Mouse (Mus musculus) liver, adult (tissue): Measurements from ENCODE around the gene Ltb.
A peak's percentile ranks its signal among the peaks of the same experiment; 100 is the strongest.

Experiments
- GATA4 ChIP-seq: IDR thresholded peaks from 2 replicates; pipeline ENCODE4 v1.6.1; 2014; ENCODE audit warnings: mild to moderate bottlenecking, low read length; ENCODE audit not compliant: insufficient replicate concordance

Gene Ltb

DNA sequence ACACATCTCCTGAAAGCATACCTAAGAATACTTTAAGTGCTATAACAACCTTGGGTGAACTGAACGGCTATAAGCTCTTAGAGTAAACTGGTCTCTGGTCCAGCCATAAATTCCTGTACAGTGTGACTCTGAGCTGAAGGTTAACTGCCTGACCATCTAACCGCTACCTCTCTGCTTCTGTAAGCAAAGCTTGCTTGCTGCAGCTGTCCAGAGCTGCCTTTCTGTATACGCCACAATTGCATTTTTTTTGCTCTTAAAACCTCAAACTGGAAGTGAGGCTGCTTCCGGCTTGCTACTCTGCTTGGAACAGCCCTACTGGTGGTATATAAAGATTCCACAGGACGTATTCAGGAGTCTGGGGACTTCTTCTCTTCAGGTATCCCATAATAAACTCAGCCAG is 38.4 kb downstream of the Ltb start:
- TF ChIP-seq GATA4: no peak

DNA sequence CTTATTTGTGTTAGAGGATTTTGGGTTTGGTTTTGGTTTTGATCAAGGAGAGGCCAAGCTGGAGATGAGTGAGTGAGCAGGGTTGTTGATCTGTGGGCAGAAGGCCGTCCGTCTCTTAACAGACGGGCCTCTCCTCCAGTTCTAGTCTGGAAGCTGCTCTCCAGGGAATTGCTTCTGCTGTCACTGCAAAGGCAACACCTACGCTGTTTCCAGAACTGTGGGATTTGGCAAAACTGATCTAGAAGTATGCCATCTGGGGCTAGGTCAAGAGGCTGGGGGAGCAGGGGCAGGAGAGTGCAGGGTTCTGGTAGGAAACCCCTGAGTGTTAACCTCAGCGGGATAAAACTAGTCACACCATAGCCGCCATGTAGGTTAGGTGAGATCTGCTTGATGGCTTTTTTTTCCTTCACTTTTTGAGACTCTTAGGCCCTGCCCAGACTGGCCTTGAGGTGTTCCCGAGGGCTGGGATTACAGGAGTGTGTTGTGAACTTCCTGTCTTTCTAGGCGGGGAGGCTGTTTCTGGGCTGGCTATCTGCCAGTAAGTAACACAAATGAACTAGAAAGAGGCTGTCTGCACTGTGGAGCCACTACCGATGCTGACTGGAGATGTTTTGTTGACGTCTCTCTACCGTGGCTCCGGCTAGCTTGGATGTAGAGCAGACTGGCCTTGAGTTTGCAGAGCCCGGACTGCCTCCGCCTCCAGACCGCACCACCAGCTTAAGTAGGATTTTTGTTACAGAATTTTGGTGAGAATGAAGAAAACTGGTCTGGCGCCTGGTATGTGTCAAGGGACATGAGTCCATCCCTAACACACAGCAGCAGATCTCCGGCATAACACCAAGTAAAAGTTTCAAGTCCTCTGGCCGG is 39.1 kb downstream of the Ltb start, which contains the start of gene Atp6v1g2:
Gene Atp6v1g2 (plus strand): TSS at position 547 of the 867 bp plus-strand sequence.
- TF ChIP-seq GATA4: no peak

DNA sequence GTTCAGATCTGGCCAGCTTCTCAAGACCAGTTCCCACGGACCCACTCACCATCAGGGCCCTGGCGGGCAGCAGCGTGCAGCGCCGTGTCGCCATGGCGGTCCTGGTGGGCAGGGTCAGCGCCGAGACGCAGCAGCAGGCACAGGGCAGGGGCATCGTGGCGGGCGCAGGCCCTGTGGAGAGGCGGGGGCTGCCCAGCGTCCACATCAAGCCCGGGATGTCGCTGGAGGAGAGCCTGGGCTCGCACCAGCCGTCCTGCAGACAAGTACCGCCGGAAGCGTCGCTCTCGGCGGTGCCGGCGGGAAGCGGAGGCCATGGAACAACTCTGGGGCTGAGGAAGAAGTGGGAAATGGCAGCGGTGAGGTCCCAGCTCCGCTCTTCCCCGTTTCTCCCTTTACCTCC is 40.7 kb downstream of the Ltb start:
- TF ChIP-seq GATA4: peak; percentile 13; the same call in 1 of the 2 replicates

DNA sequence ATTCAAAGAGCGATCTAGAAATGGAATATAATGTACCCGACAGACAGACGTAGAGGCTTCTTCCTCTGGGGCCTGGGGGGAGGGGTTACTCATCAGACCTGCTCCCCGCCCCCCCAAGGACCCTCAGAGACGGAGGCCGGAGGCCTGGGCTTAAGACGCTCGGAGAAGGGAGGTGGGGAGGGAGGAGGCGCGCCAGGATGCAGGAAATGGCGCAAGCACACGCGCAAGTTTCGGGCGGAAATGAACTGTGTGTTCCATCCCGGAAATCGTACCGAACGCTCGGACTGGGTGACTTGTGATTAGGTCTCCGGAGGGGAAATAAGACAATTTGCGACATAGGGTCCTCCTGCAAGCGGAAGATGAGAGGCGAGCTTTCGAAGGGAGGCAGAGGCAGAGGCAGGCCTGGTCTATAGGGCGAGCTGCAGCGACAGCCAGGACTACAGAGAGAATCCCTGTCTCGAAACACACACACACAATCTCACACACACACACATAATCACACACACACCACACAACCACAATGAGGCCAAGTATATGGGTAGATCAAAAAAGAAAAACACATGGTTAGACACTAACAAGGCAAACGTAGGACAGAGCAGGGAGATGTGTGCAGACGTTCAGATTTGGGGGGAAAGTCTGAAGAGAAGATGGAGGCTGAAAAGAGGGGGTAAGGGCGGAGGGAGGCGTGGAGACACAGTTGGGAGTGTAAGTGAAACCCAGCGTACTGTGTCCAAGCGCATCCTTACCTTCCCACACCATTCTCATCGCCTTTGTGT is 41.6 kb downstream of the Ltb start, which contains the start of gene Nfkbil1:
Gene Nfkbil1 (minus strand): TSS at position 179 of the 776 bp plus-strand sequence.
- TF ChIP-seq GATA4: peak; percentile 84; the same call in 1 of the 2 replicates

DNA sequence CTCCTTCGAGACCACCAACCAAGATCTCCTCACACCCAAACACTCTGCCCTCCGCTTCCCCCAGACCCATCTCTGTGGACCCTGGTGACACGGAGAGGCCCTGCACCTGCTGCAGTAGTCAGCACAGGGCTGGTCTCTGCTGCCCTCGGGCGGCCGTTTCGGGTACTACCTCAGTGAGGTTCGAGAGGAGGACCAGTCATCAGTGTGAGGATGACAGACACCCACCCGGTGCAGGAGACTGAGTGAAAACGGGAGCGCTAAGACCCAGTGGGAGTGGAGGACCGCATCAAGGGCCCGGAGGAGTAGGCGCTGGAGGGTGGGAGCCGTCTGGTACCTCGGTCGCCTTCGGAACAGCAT is 42.1 kb downstream of the Ltb start:
- no peak for TF ChIP-seq GATA4

DNA sequence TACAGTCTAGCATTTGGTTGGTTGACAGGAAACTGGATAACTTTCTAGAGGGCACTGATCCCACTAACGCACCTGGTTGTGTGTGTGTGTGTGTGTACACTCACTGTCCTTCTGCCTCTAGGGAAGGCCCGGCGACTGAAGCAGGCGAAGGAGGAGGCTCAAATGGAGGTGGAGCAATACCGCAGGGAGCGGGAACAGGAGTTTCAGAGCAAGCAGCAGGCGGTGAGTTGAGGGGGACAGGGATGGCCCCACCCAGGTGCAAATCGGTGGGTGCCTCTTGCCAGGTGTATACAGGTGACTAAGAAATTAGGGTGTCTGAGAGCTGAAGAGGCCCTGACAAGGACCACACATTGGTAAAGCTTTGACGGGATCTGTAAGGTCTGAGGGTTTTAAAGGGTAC is 42.8 kb downstream of the Ltb start:
- no peak for TF ChIP-seq GATA4

DNA sequence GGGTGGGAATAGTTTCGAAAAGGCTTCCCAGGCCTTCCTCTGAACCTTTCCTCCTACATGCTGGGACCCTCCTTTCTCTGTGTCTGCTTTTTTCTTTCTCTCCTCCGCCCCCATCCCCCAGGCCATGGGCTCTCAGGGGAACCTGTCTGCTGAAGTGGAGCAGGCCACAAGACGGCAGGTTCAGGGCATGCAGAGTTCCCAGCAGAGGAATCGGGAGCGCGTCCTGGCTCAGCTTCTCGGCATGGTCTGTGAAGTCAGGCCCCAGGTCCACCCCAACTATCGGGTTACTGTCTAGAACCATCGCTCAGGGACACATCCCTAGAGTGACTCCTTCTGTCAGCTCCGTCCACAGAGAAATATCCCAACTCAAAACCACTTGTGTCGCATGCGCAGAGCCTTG is 43.3 kb downstream of the Ltb start:
- TF ChIP-seq GATA4: no peak

DNA sequence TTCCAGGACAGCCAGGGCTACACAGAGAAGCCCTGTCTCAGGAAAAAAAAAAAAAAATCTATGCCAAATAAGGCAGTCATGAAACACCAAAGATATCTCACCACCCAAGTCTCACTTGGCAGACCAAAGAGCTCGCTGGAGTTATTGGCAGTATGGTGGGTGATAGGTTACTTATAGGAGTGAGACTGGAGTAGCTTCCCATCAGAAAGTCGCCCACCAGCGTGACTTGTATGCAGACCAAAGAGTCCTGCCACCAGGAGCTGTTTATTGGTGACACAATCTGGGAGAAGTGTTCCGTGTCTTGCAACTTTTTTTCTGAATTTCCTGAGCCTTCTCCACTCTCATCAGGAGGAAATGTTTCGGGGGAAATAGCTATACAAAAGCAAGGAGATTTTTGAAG is 45.5 kb downstream of the Ltb start:
- no peak for TF ChIP-seq GATA4

DNA sequence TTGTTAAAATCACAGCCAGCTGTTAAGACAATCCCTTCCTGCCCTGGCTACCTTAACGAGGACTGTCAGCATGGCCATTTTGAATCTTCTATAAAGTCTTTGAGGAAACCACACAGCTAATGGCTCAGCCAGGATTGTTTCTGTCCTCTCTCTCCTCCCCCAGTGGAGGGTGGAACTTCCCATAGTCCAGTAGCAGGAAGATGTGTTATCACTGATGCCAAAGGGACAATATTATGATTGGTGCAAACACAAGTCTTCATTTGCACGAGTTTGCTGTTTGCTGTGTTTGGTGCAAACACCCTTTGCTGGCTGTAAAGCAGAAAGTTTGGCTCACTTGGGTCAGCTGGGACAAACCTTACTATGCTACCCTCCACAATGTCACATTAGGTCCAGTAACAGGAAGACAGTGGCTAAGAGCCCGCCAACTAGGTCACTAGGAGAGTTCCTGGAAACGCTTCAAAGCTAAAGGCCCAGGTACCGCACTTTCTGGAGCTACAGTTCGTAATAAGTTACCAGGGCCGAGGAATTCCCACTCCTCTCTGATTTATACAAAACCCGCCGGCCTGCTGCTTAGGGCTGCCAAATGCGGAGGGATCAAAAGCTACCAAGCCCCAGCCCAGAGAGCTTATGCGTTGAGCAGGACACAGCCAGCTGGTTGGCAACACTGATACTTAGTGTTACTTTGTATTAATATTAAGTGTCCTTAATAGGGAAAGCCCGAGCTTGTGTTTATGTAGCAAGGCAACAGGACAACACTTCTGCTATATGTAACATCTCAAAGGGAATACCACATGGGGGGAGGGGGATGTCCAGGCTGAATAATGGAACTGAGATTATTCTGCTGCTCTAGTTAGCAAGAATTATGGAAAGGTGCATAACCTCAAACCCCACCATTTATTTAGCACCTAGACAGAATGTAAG is 46.4 kb downstream of the Ltb start:
- no peak; the same call in 1 of the 2 replicates for TF ChIP-seq GATA4

DNA sequence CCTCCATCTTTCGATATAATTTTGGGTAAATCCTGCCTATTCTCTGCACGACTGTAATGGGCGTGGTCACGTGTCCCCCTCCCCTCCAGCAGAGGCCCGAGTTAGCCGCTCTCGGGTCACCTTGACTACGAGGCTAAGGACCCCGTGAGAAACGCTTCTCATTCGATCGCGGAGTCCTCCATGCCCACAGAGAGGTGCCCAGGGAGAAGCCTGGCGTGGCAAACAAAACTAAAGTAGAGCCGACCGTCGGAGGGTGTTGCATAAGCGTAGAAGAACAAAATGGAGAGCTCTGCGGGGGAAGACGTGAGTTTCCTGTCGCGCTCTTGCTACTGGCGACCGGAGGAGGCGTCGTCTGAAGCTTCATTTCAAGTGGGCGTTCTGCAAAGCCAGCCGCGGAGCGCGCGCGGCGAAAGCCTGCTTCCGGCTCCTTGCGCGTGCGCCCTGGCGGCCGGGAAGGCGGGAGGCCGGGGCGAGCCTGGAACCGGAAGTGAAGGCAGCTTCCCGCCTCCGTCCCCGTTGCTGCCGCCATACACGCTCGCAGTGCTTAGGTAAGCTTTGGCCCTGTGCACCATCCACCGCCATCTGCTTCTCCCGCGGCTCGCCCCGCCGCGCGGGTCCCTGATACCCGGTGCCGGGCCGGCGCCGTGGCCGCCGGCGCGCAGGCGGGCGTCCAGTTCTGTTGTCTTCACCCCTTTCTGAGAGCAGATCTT is 47.2 kb downstream of the Ltb start, which contains the start of gene Ddx39b:
Gene Ddx39b (plus strand): TSS at position 442 of the 710 bp plus-strand sequence.
- no peak for TF ChIP-seq GATA4

DNA sequence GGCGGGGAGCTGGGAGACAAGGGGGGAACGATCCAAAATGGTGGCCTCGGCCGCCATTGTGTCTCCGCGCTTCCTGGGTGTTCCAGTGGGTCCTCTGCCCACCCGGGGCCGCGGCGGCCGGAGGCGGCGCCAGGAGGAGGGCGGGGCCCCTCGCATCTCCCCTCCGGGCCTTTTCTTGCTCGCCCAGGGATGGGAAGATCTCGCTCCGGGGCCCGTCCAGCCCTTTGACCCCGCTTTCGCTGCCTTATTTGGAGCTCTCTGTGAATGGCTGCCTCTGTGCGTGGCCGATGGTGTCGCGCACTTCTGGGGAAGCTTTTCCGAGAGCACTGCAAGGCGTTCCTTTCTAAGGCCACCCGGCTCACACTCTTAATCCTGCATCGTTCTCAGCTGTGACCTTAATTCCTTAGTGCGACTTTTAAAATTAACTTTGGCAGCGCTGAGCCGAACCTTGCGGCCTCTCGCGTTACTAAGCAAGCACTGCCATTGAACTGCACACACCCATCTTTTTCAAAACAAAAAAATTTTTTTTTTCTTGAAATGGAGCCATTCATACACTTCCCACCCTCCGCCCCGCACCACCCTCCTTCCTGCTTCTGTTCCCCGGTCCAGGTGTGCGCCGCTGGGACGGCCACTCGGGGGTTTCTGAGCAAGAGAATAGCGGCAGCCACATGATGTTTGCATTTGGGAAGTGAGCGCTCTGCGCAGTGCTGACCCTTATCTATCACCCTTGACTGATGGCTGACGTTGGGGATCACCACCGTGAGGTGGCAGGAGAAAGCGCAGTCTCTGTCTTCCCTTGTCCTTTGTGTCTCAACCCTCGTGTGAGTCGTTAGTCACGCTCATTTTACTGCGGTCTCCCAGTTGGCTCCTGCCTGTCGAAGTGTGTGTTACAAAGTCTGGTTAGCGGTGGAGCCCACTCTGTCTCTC is 48.0 kb downstream of the Ltb start:
- TF ChIP-seq GATA4: no peak

DNA sequence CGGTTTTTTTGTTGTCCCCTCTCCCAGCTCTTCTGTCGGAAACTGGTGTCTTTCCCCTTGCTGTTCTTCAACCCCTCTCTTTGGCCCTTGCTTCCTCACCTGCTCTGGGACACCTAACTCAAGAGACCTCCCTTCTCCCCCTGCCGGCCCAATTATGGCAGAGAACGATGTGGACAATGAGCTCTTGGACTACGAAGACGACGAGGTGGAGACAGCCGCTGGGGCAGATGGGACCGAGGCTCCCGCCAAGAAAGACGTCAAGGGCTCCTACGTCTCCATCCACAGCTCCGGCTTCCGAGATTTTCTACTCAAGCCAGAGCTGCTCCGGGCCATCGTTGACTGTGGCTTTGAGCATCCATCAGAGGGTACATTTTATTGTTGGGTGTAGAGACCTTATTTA is 48.8 kb downstream of the Ltb start:
- no peak for TF ChIP-seq GATA4

DNA sequence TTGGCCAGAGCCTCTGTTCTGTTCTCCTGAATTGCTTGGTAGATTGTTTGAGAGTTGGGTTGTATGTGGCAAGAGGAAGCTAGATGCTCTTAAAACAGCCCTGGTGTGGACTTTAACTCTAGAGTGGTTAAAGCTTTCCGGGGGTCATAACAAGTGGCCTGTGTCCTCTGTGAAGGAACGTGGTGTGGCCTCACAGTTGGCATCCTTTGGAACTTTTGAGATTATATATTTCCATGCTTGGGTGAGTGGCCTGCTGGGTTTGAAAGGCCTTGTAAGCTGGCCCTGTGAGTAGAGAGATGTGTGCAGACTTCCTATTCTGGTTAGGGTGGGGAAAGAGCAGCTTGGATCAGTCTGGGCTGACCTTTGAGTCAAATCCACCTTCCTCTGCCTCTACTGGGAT is 50.8 kb downstream of the Ltb start:
- TF ChIP-seq GATA4: no peak
